Mouse (Mus musculus): Measurements from ENCODE around the gene Gcnt4. TPM values are rescaled to one million over a fixed set of nuclear protein-coding genes. Genes with fewer than 3 reads are reported as not detected.

Gcnt4 gene
- polyA plus RNA-seq, 2 experiments = 0.44 to 0.63 TPM

- no peak for TF ChIP-seq POLR2A (IDR thresholded peaks at IDR 0.05; ENCODE audit: borderline replicate concordance, extremely low read depth, insufficient read depth, insufficient read length)
- no peak overlapping the region for H3K4me3 ChIP-seq (replicated peaks; ENCODE audit: low read length)
- no peaks in the 10 kb centered on the region for H3K4me1 ChIP-seq (ENCODE audit: control insufficient read depth, insufficient read depth, low read length)
- H3K27me3 ChIP-seq (ENCODE audit: control insufficient read depth, insufficient read depth, low read length) = no peaks in the 10 kb centered on the region
- H3K36me3 ChIP-seq (ENCODE audit: control insufficient read depth, insufficient read depth, low read length) = no peaks in the 10 kb centered on the region
- no peak overlapping the region for H3K27ac ChIP-seq (replicated peaks; ENCODE audit: low read depth, low read length)
- H3K9ac ChIP-seq (ENCODE audit: low read depth, low read length, severe bottlenecking) = no peak overlapping the region
- WGBS = 59% methylated on average over 9 of the region's 9 CpGs
- H3K4me2 ChIP-seq (replicated peaks; ENCODE audit: low read depth, low read length, severe bottlenecking) = no peak overlapping the region
- no peaks in the 10 kb centered on the region for H3K9me3 ChIP-seq (ENCODE audit: control insufficient read depth, low read length)
- no peak for ATAC-seq (ENCODE audit: low FRiP score, low read depth)
- DNase-seq (ENCODE audit: low spot score) = no peak
Measured at GRCm38 (mm10) chr13:96971861-96972282, 47.4 kb downstream of the Gcnt4 start.

- DNase-seq (ENCODE audit: low spot score) (no peak), ATAC-seq (ENCODE audit: low FRiP score, low read depth) (no peak)
- Histone ChIP-seq H3K9me3 (ENCODE audit: control insufficient read depth, low read length) (no peaks in the 10 kb centered on the region), H3K9ac (ENCODE audit: low read depth, low read length, severe bottlenecking) (no peak overlapping the region), H3K4me2 (replicated peaks; ENCODE audit: low read depth, low read length, severe bottlenecking) (no peak overlapping the region), H3K4me1 (ENCODE audit: control insufficient read depth, insufficient read depth, low read length) (no peaks in the 10 kb centered on the region), H3K27ac (replicated peaks; ENCODE audit: low read depth, low read length) (no peak overlapping the region), H3K27me3 (ENCODE audit: control insufficient read depth, insufficient read depth, low read length) (no peaks in the 10 kb centered on the region), H3K4me3 (replicated peaks; ENCODE audit: low read length) (no peak overlapping the region), H3K36me3 (ENCODE audit: control insufficient read depth, insufficient read depth, low read length) (no peaks in the 10 kb centered on the region)
- 98% methylated on average over 4 of the region's 4 CpGs for WGBS
- no peak for TF ChIP-seq POLR2A (IDR thresholded peaks at IDR 0.05; ENCODE audit: borderline replicate concordance, extremely low read depth, insufficient read depth, insufficient read length)
Measured at GRCm38 (mm10) chr13:96973318-96973717, 48.8 kb downstream of the Gcnt4 start.

- Histone ChIP-seq H3K27ac (replicated peaks; ENCODE audit: low read depth, low read length) (no peak overlapping the region), H3K36me3 (ENCODE audit: control insufficient read depth, insufficient read depth, low read length) (no peaks in the 10 kb centered on the region), H3K27me3 (ENCODE audit: control insufficient read depth, insufficient read depth, low read length) (no peaks in the 10 kb centered on the region), H3K4me3 (replicated peaks; ENCODE audit: low read length) (no peak overlapping the region), H3K4me1 (ENCODE audit: control insufficient read depth, insufficient read depth, low read length) (no peaks in the 10 kb centered on the region), H3K9me3 (ENCODE audit: control insufficient read depth, low read length) (no peaks in the 10 kb centered on the region), H3K9ac (ENCODE audit: low read depth, low read length, severe bottlenecking) (no peak overlapping the region), H3K4me2 (replicated peaks; ENCODE audit: low read depth, low read length, severe bottlenecking) (no peak overlapping the region)
- TF ChIP-seq POLR2A (IDR thresholded peaks at IDR 0.05; ENCODE audit: borderline replicate concordance, extremely low read depth, insufficient read depth, insufficient read length) = no peak
- DNase-seq (ENCODE audit: low spot score) = no peak
- 91% methylated on average over 6 of the region's 6 CpGs for WGBS
- no peak for ATAC-seq (ENCODE audit: low FRiP score, low read depth)
Measured at GRCm38 (mm10) chr13:96976986-96977595, 52.6 kb downstream of the Gcnt4 start.

GRCm38 (mm10) chr13:96980561-96980960, 56.1 kb downstream of the Gcnt4 start:
- no peak overlapping the region for H3K4me2 ChIP-seq (replicated peaks; ENCODE audit: low read depth, low read length, severe bottlenecking)
- no peaks in the 10 kb centered on the region for H3K27me3 ChIP-seq (ENCODE audit: control insufficient read depth, insufficient read depth, low read length)
- H3K27ac ChIP-seq (replicated peaks; ENCODE audit: low read depth, low read length) = no peak overlapping the region
- ATAC-seq (ENCODE audit: low FRiP score, low read depth) (no peak), DNase-seq (ENCODE audit: low spot score) (no peak)
- H3K9ac ChIP-seq (ENCODE audit: low read depth, low read length, severe bottlenecking) = no peak overlapping the region
- no peaks in the 10 kb centered on the region for H3K36me3 ChIP-seq (ENCODE audit: control insufficient read depth, insufficient read depth, low read length)
- TF ChIP-seq POLR2A (IDR thresholded peaks at IDR 0.05; ENCODE audit: borderline replicate concordance, extremely low read depth, insufficient read depth, insufficient read length) = no peak
- no peaks in the 10 kb centered on the region for H3K9me3 ChIP-seq (ENCODE audit: control insufficient read depth, low read length)
- no peak overlapping the region for H3K4me3 ChIP-seq (replicated peaks; ENCODE audit: low read length)
- peaks cover 15% of the 10 kb centered on the region for H3K4me1 ChIP-seq (ENCODE audit: control insufficient read depth, insufficient read depth, low read length)

- Histone ChIP-seq H3K4me1 (ENCODE audit: control insufficient read depth, insufficient read depth, low read length) (peaks cover 15% of the 10 kb centered on the region), H3K4me2 (replicated peaks; ENCODE audit: low read depth, low read length, severe bottlenecking) (peak overlapping the region; percentile 27), H3K27me3 (ENCODE audit: control insufficient read depth, insufficient read depth, low read length) (no peaks in the 10 kb centered on the region), H3K9ac (ENCODE audit: low read depth, low read length, severe bottlenecking) (no peak overlapping the region), H3K27ac (replicated peaks; ENCODE audit: low read depth, low read length) (no peak overlapping the region), H3K9me3 (ENCODE audit: control insufficient read depth, low read length) (no peaks in the 10 kb centered on the region), H3K4me3 (replicated peaks; ENCODE audit: low read length) (no peak overlapping the region), H3K36me3 (ENCODE audit: control insufficient read depth, insufficient read depth, low read length) (no peaks in the 10 kb centered on the region)
- ATAC-seq (ENCODE audit: low FRiP score, low read depth) (no peak), DNase-seq (ENCODE audit: low spot score) (no peak)
- 47% methylated on average over 26 of the region's 26 CpGs for WGBS
- no peak for TF ChIP-seq POLR2A (IDR thresholded peaks at IDR 0.05; ENCODE audit: borderline replicate concordance, extremely low read depth, insufficient read depth, insufficient read length)
Measured at GRCm38 (mm10) chr13:96983251-96984126, 59.0 kb downstream of the Gcnt4 start.
